ENCODE assay signal across 33 mouse cellular contexts in genomic region chr6:17317944-17318343, GRCm38 (mm10). TPM values are rescaled to one million over a fixed set of nuclear protein-coding genes. Genes with fewer than 3 reads are reported as not detected.
A peak's percentile ranks its signal among the peaks of the same experiment; 100 is the strongest.
DNase-seq lines count a peak whose midpoint lies in the region; ATAC-seq lines count a peak whose summit lies in the region.
"Had no signal": no experiment of that assay in that cellular context is flagged by ENCODE, and none has a peak within 500 bp of the region (broad histone marks: within the 10 kb centered on the region; RNA-seq: fewer than 3 reads in every experiment).

No protein-coding gene starts in this region.

- DNase-seq in embryonic facial prominence, embryonic 14.5 days (ENCODE audit: low spot score) = peak; percentile 10
- DNase-seq in embryonic facial prominence, embryonic 10.5 days (ENCODE audit: low spot score) = no peak
- DNase-seq in heart, adult 8-10 months (ENCODE audit: low spot score) = peak; percentile 58
- DNase-seq in heart, postnatal 10 days = no peak
- peak; percentile 81 for DNase-seq in 416B (ENCODE audit: low read depth)
- no peak for DNase-seq in testis, postnatal 10 days (ENCODE audit: low spot score)
- DNase-seq: adrenal gland, postnatal 25 days; cerebellum, adult 2 months; cerebellum, postnatal 14 days; forebrain, postnatal 0 days; kidney, adult 11 months; kidney, postnatal 25 days; liver; lung, adult 2 months; lung, postnatal 14 days; right cerebral cortex, postnatal 25 days; spleen, adult 18-20 months; thymus, adult 18-20 months; thymus, postnatal 25 days had no signal

- no peaks in the 10 kb centered on the region for H3K36me3 ChIP-seq in embryonic facial prominence, embryonic 14.5 days (ENCODE audit: control insufficient read depth, insufficient read depth, low read length)
- H3K36me3 ChIP-seq in embryonic facial prominence, embryonic 10.5 days (replicated peaks) = no peaks in the 10 kb centered on the region
- H3K36me3 ChIP-seq in stomach, embryonic 14.5 days (ENCODE audit: control insufficient read depth, insufficient read depth, low read length) = no peaks in the 10 kb centered on the region
- H3K36me3 ChIP-seq: embryonic facial prominence, embryonic 12.5 days; forebrain, embryonic 12.5 days; hindbrain, embryonic 10.5 days; hindbrain, embryonic 15.5 days; kidney, embryonic 15.5 days; midbrain, embryonic 10.5 days; midbrain, embryonic 15.5 days had no signal

- no peaks in the 10 kb centered on the region for H3K9me3 ChIP-seq in embryonic facial prominence, embryonic 14.5 days (ENCODE audit: control insufficient read depth, low read length)
- no peaks in the 10 kb centered on the region for H3K9me3 ChIP-seq in embryonic facial prominence, embryonic 10.5 days
- H3K9me3 ChIP-seq in stomach, embryonic 14.5 days (ENCODE audit: control insufficient read depth, low read depth, low read length) = no peaks in the 10 kb centered on the region
- H3K9me3 ChIP-seq: embryonic facial prominence, embryonic 12.5 days; forebrain, embryonic 12.5 days; hindbrain, embryonic 10.5 days; hindbrain, embryonic 15.5 days; kidney, embryonic 15.5 days; midbrain, embryonic 10.5 days; midbrain, embryonic 15.5 days had no signal

- no peak overlapping the region for H3K4me3 ChIP-seq in embryonic facial prominence, embryonic 14.5 days (ENCODE audit: low read depth, low read length)
- H3K4me3 ChIP-seq in embryonic facial prominence, embryonic 10.5 days = no peak overlapping the region
- H3K4me3 ChIP-seq in stomach, embryonic 14.5 days (ENCODE audit: low read depth, low read length) = no peak overlapping the region
- H3K4me3 ChIP-seq: embryonic facial prominence, embryonic 12.5 days; forebrain, embryonic 12.5 days; hindbrain, embryonic 10.5 days; hindbrain, embryonic 15.5 days; kidney, embryonic 15.5 days; midbrain, embryonic 10.5 days; midbrain, embryonic 15.5 days had no signal

- no peak for ATAC-seq in embryonic facial prominence, embryonic 14.5 days (ENCODE audit: low read depth)
- ATAC-seq in stomach, embryonic 14.5 days (ENCODE audit: insufficient number of reproducible peaks, insufficient read depth, low FRiP score, low read depth) = no peak
- ATAC-seq in erythroblast, adult 5-6 weeks (replicated peaks; ENCODE audit: low FRiP score, poor library complexity, severe bottlenecking) = no peak
- ATAC-seq: CD4-positive, CD25-positive, alpha-beta regulatory T cell, adult 4 months; forebrain, postnatal 0 days; inflammation-experienced regulatory T-cells, adult 6 months; midbrain, embryonic 15.5 days had no signal

- no peak overlapping the region for H3K9ac ChIP-seq in embryonic facial prominence, embryonic 14.5 days (ENCODE audit: low read depth, low read length)
- no peak overlapping the region for H3K9ac ChIP-seq in stomach, embryonic 14.5 days (replicated peaks; ENCODE audit: low read depth, low read length)
- H3K9ac ChIP-seq: embryonic facial prominence, embryonic 12.5 days; forebrain, embryonic 12.5 days; forebrain, postnatal 0 days; hindbrain, embryonic 15.5 days; kidney, embryonic 15.5 days; liver, embryonic 14.5 days; midbrain, embryonic 15.5 days had no signal

- H3K27ac ChIP-seq in embryonic facial prominence, embryonic 14.5 days (replicated peaks; ENCODE audit: low read depth, low read length) = no peak overlapping the region
- no peak overlapping the region for H3K27ac ChIP-seq in embryonic facial prominence, embryonic 10.5 days (replicated peaks)
- H3K27ac ChIP-seq in stomach, embryonic 14.5 days (ENCODE audit: low read length) = peak overlapping the region; percentile 12; the same call in 1 of the 2 replicates
- H3K27ac ChIP-seq: embryonic facial prominence, embryonic 12.5 days; forebrain, embryonic 12.5 days; hindbrain, embryonic 10.5 days; hindbrain, embryonic 15.5 days; liver, embryonic 14.5 days; midbrain, embryonic 10.5 days; midbrain, embryonic 15.5 days had no signal

- no peak overlapping the region for H3K4me2 ChIP-seq in embryonic facial prominence, embryonic 14.5 days (ENCODE audit: low read depth, low read length)
- no peak overlapping the region for H3K4me2 ChIP-seq in stomach, embryonic 14.5 days (replicated peaks; ENCODE audit: low read depth, low read length)
- H3K4me2 ChIP-seq: embryonic facial prominence, embryonic 12.5 days; forebrain, embryonic 12.5 days; hindbrain, embryonic 15.5 days; kidney, embryonic 15.5 days; midbrain, embryonic 15.5 days had no signal

- intact Hi-C loops in heart, postnatal 10 days (cut with DNase I) = no loop called here

- H3K27me3 ChIP-seq in embryonic facial prominence, embryonic 14.5 days (replicated peaks; ENCODE audit: control insufficient read depth, insufficient read depth, low read length) = no peaks in the 10 kb centered on the region
- H3K27me3 ChIP-seq in embryonic facial prominence, embryonic 10.5 days (replicated peaks; ENCODE audit: low read depth, poor library complexity, severe bottlenecking) = no peaks in the 10 kb centered on the region
- H3K27me3 ChIP-seq in stomach, embryonic 14.5 days (ENCODE audit: control insufficient read depth, insufficient read depth, low read length) = no peaks in the 10 kb centered on the region
- H3K27me3 ChIP-seq: embryonic facial prominence, embryonic 12.5 days; hindbrain, embryonic 15.5 days; kidney, embryonic 15.5 days; midbrain, embryonic 15.5 days had no signal

- no peaks in the 10 kb centered on the region for H3K4me1 ChIP-seq in embryonic facial prominence, embryonic 14.5 days (ENCODE audit: control insufficient read depth, insufficient read depth, low read length)
- peaks cover 6% of the 10 kb centered on the region for H3K4me1 ChIP-seq in embryonic facial prominence, embryonic 10.5 days
- H3K4me1 ChIP-seq in stomach, embryonic 14.5 days (ENCODE audit: control insufficient read depth, insufficient read depth, low read length) = peaks cover 18% of the 10 kb centered on the region
- H3K4me1 ChIP-seq: embryonic facial prominence, embryonic 12.5 days; hindbrain, embryonic 10.5 days; hindbrain, embryonic 15.5 days; midbrain, embryonic 15.5 days had no signal

- 23% methylated on average over 1 of the region's 1 CpGs for WGBS in embryonic facial prominence, embryonic 14.5 days
- 53% methylated on average over 1 of the region's 1 CpGs for WGBS in embryonic facial prominence, embryonic 10.5 days
- 44% methylated on average over 1 of the region's 1 CpGs for WGBS in stomach, embryonic 14.5 days

RNA-seq across cellular contexts. Expression of gene Cav1, which starts 11.8 kb away (rescaled TPM):
- 195 and 238 TPM in 2 replicates for polyA plus RNA-seq in embryonic facial prominence, embryonic 14.5 days (2014; fragmentation: Nextera tagmentation; extraction: Ambion mirVana)
- 6.0 and 7.9 TPM in 2 replicates for polyA plus RNA-seq in embryonic facial prominence, embryonic 10.5 days (2016; fragmentation: Nextera tagmentation; extraction: Ambion mirVana)
- total RNA-seq in heart, adult 8-10 months (2022) = 100 to 1,000 TPM; 156 to 240 (median 203) TPM
- total RNA-seq in heart, postnatal 10 days (2021) = 100 to 1,000 TPM; 562 to 563 TPM
- 350 and 378 TPM in 2 replicates for polyA plus RNA-seq in stomach, embryonic 14.5 days (2014; fragmentation: Nextera tagmentation; extraction: Ambion mirVana)
- total RNA-seq in erythroblast, adult 5-6 weeks (2015; ENCODE audit: low replicate concordance) = not detected in 2 replicates
- total RNA-seq in erythroblast, adult 5-6 weeks (2017; ENCODE audit: low replicate concordance) = not detected in 2 replicates
- total RNA-seq: megakaryocyte progenitor cell, adult 5-6 weeks; neutrophil, adult 5-6 weeks had no signal
- polyA plus RNA-seq: CD4-positive, CD25-positive, alpha-beta regulatory T cell, adult 4 months; inflammation-experienced regulatory T-cells, adult 6 months had no signal

RNA-seq across cellular contexts. Expression of gene Cav2, which starts 37.0 kb away (rescaled TPM):
- polyA plus RNA-seq in embryonic facial prominence, embryonic 14.5 days (2014; fragmentation: Nextera tagmentation; extraction: Ambion mirVana) = 30.4 and 40.5 TPM in 2 replicates
- polyA plus RNA-seq in embryonic facial prominence, embryonic 10.5 days (2016; fragmentation: Nextera tagmentation; extraction: Ambion mirVana) = 4.4 and 5.0 TPM in 2 replicates
- 10 to 100 TPM; 28.1 to 43.5 (median 41.9) TPM for total RNA-seq in heart, adult 8-10 months (2022)
- total RNA-seq in heart, postnatal 10 days (2021) = 10 to 100 TPM; 70.9 to 79.4 TPM
- polyA plus RNA-seq in stomach, embryonic 14.5 days (2014; fragmentation: Nextera tagmentation; extraction: Ambion mirVana) = 49.5 and 58.0 TPM in 2 replicates
- total RNA-seq in erythroblast, adult 5-6 weeks (2015; ENCODE audit: low replicate concordance) = 2.7 and 9.4 TPM in 2 replicates
- 0.98 TPM in 1 of 2 replicates, not detected in the other for total RNA-seq in erythroblast, adult 5-6 weeks (2017; ENCODE audit: low replicate concordance)

Comparison
In these comparisons a context has a peak if more than half of its experiments do, and no peak if none do; other contexts are left out.
1. DNase-seq: peak in embryonic facial prominence, embryonic 14.5 days (single experiment), heart, adult 8-10 months (single experiment) and 416B (single experiment); none in embryonic facial prominence, embryonic 10.5 days (single experiment), heart, postnatal 10 days (0 of 2) and testis, postnatal 10 days (single experiment).
2. RNA of gene Cav1, which starts 11.8 kb away (total RNA-seq): 562 to 563 TPM in heart, postnatal 10 days and 156 to 240 TPM in heart, adult 8-10 months; not detected in erythroblast, adult 5-6 weeks; every median in the first group is over 100 times any median in the second.